Mouse (Mus musculus) activated CD4-positive, CD25-positive, alpha-beta regulatory T cell (primary cell): ENCODE results near the gene Ssxb9. TPM values are rescaled to one million over a fixed set of nuclear protein-coding genes. Genes with fewer than 3 reads are reported as not detected.

Source experiments
- polyA plus RNA-seq, 2 experiments: library from polyadenylated mRNA; unstranded; fragments of 100-300 nt; shearing (Covaris generic); gene quantifications; one replicate each; pipeline ENCODE4 v1.2.1; 2017

The Ssxb9 gene
- polyA plus RNA-seq: not detected

GRCm38 (mm10) chrX:8366678-8367077 is at the start of gene Ssxb9:
Gene Ssxb9, plus strand, starts transcription at chrX:8366978.

GRCm38 (mm10) chrX:8327124-8327523 is 39.7 kb upstream of the Ssxb9 start, which contains the start of gene Ssxb10:
Gene Ssxb10, plus strand, starts transcription at chrX:8327424.

GRCm38 (mm10) chrX:8413005-8413404 is 46.2 kb downstream of the Ssxb9 start, which contains the start of gene Ssxb1:
Gene Ssxb1, plus strand, starts transcription at chrX:8413305.

Other genes starting within 250 kb of the Ssxb9 start
- 10 to 100 TPM; 13.4 to 18.7 TPM for gene Wdr13, start 234.1 kb upstream of the Ssxb9 start, polyA plus RNA-seq
- gene Rbm3, start 221.1 kb upstream of the Ssxb9 start, polyA plus RNA-seq: 100 to 1,000 TPM; 668 to 956 TPM
- gene Tbc1d25, start 190.8 kb upstream of the Ssxb9 start, polyA plus RNA-seq: 10 to 100 TPM; 12.7 to 18.0 TPM
- gene Ebp, start 173.5 kb upstream of the Ssxb9 start, polyA plus RNA-seq: 100 to 1,000 TPM; 142 to 256 TPM
- gene Porcn, start 160.5 kb upstream of the Ssxb9 start, polyA plus RNA-seq: under 1 TPM in 1 of 2 experiments, not detected in 1; 0.17 TPM
- 10 to 100 TPM; 21.5 to 24.9 TPM for gene Ftsj1, start 114.6 kb upstream of the Ssxb9 start, polyA plus RNA-seq
- gene Slc38a5, start 95.8 kb upstream of the Ssxb9 start, polyA plus RNA-seq: under 1 TPM; 0.25 to 0.49 TPM
- not detected for gene Ssxb10, start 39.6 kb upstream of the Ssxb9 start, polyA plus RNA-seq
- gene Ssxb1, start 46.3 kb downstream of the Ssxb9 start, polyA plus RNA-seq: not detected
- gene Ssxb2, start 94.7 kb downstream of the Ssxb9 start, polyA plus RNA-seq: not detected
- gene Gm14459, start 158.0 kb downstream of the Ssxb9 start, polyA plus RNA-seq: not detected
- not detected for gene Ssxb6, start 181.3 kb downstream of the Ssxb9 start, polyA plus RNA-seq
- gene Ssxb3, start 224.8 kb downstream of the Ssxb9 start, polyA plus RNA-seq: not detected